Mouse (Mus musculus) E14TG2a.4 (cell line): ENCODE data around the gene Adamtsl1.

Experiments used
- H3K27me3 ChIP-seq: 2 replicates; pipeline ENCODE4 v1.6.1; 2014; ENCODE audit warnings: low read length, control low read depth; ENCODE audit not compliant: insufficient read depth
- H3K36me3 ChIP-seq: 2 replicates; pipeline ENCODE4 v1.6.1; 2014; ENCODE audit warnings: low read length, control low read depth; ENCODE audit not compliant: insufficient read depth
- H3K4me1 ChIP-seq: replicated peaks from 2 replicates; pipeline ENCODE4 v1.6.1; 2014; ENCODE audit warnings: low read depth, low read length, control low read depth
- H3K4me3 ChIP-seq: replicated peaks from 2 replicates; pipeline ENCODE4 v1.5.1; 2014; ENCODE audit warnings: mild to moderate bottlenecking, low read length
- H3K9me3 ChIP-seq: 2 replicates; pipeline ENCODE4 v1.6.1; 2014; ENCODE audit warnings: low read length, control low read depth
- CTCF ChIP-seq: conservative IDR thresholded peaks from 2 replicates; pipeline ENCODE4 v1.5.1; 2014; ENCODE audit warnings: low read length
- NANOG ChIP-seq: IDR thresholded peaks from 2 replicates; pipeline ENCODE4 v1.6.1; 2014; ENCODE audit warnings: borderline replicate concordance, low read length, mixed read lengths
- POU5F1 ChIP-seq: IDR thresholded peaks from 2 replicates; pipeline ENCODE4 v1.6.1; 2014; ENCODE audit warnings: low read length, borderline replicate concordance

Adamtsl1 gene

DNA sequence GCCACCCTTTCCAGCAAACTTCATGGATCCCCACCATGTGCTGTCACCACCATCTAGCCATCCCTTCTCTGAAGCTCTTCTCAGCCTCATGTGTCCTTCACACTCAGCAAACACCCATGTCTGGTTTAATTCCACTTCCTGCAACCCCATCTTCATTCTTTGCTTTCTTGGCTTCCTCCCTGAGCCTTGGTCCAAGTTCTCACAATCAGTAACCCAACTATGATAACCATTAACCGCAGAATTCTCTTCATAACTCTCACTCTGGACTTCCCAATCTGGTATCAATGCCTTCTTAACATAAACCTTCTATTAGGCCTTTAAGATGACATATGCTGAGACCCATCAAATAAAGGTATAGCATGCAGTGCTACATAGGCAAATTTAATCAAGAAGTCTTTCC, 815.5 kb downstream of the Adamtsl1 start:
- H3K9me3 ChIP-seq: no peaks in the 10 kb centered on the region
- no peaks in the 10 kb centered on the region for H3K27me3 ChIP-seq
- TF ChIP-seq NANOG (no peak), CTCF (no peak), POU5F1 (no peak)
- no peaks in the 10 kb centered on the region for H3K4me1 ChIP-seq
- H3K36me3 ChIP-seq: no peaks in the 10 kb centered on the region
- no peak overlapping the region for H3K4me3 ChIP-seq

- no peak overlapping the region for H3K4me3 ChIP-seq
- H3K9me3 ChIP-seq: no peaks in the 10 kb centered on the region
- TF ChIP-seq CTCF (no peak), NANOG (no peak), POU5F1 (no peak)
- H3K36me3 ChIP-seq: no peaks in the 10 kb centered on the region
- H3K27me3 ChIP-seq: peaks cover under 1% of the 10 kb centered on the region; the same call in 1 of the 2 replicates
- peaks cover 3% of the 10 kb centered on the region; the same call in 1 of the 2 replicates for H3K4me1 ChIP-seq
Measured at GRCm38 (mm10) chr4:86335861-86336415, 822.0 kb downstream of the Adamtsl1 start.

GRCm38 (mm10) chr4:86337216-86337765, 823.3 kb downstream of the Adamtsl1 start:
- Histone ChIP-seq H3K4me1 (peaks cover 10% of the 10 kb centered on the region; the same call in 1 of the 2 replicates), H3K4me3 (no peak overlapping the region), H3K9me3 (no peaks in the 10 kb centered on the region), H3K27me3 (peaks cover 12% of the 10 kb centered on the region), H3K36me3 (no peaks in the 10 kb centered on the region)
- TF ChIP-seq NANOG: no peak

GRCm38 (mm10) chr4:86349341-86349740, 835.4 kb downstream of the Adamtsl1 start:
- no peaks in the 10 kb centered on the region for H3K4me1 ChIP-seq
- no peak overlapping the region for H3K4me3 ChIP-seq
- no peaks in the 10 kb centered on the region for H3K27me3 ChIP-seq
- TF ChIP-seq CTCF (no peak), NANOG (peak; percentile 21; the same call in 1 of the 2 replicates)
- no peaks in the 10 kb centered on the region for H3K9me3 ChIP-seq
- H3K36me3 ChIP-seq: no peaks in the 10 kb centered on the region

- Histone ChIP-seq H3K4me3 (no peak overlapping the region), H3K9me3 (no peaks in the 10 kb centered on the region), H3K36me3 (no peaks in the 10 kb centered on the region), H3K27me3 (no peaks in the 10 kb centered on the region), H3K4me1 (no peaks in the 10 kb centered on the region)
- TF ChIP-seq CTCF (no peak), POU5F1 (no peak), NANOG (no peak)
Measured at GRCm38 (mm10) chr4:86352121-86352520, 838.1 kb downstream of the Adamtsl1 start.

GRCm38 (mm10) chr4:86353550-86353949, 839.6 kb downstream of the Adamtsl1 start:
- no peak for TF ChIP-seq CTCF
- no peaks in the 10 kb centered on the region for H3K9me3 ChIP-seq

DNA sequence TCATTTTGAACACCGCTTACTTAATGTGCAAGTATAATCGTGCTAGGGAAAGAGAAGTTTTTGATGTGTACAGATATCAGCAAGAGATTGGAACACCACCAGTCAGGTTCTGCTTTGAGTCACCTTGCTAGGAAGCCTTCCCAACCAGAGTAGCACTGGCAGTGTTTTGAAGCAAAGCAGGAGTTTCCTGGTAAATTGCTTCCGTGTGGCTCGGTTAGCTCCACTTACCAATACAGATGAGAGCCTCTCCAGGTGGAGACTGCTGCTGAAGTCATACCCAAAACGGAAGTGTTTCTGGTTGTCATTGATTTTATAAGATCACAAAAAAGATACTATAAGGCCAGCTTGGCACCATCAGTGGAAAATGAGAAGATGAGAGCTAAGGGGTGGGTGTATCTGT, 845.4 kb downstream of the Adamtsl1 start:
- no peak for TF ChIP-seq POU5F1
- no peak for TF ChIP-seq CTCF
- no peak for TF ChIP-seq NANOG

More at GRCm38 (mm10) chr4:86353550-86353949, 839.6 kb downstream of the Adamtsl1 start:
- H3K4me1 ChIP-seq: no peaks in the 10 kb centered on the region
- no peak overlapping the region for H3K4me3 ChIP-seq
- H3K27me3 ChIP-seq: no peaks in the 10 kb centered on the region
- H3K36me3 ChIP-seq: no peaks in the 10 kb centered on the region

GRCm38 (mm10) chr4:86369055-86369454, 855.1 kb downstream of the Adamtsl1 start:
- H3K9me3 ChIP-seq: no peaks in the 10 kb centered on the region
- H3K4me1 ChIP-seq: no peaks in the 10 kb centered on the region
- no peaks in the 10 kb centered on the region for H3K36me3 ChIP-seq
- no peaks in the 10 kb centered on the region for H3K27me3 ChIP-seq
- TF ChIP-seq NANOG (no peak), POU5F1 (no peak), CTCF (no peak)
- no peak overlapping the region for H3K4me3 ChIP-seq

More for the DNA sequence above, 845.4 kb downstream of the Adamtsl1 start:
- Histone ChIP-seq H3K36me3 (no peaks in the 10 kb centered on the region), H3K27me3 (no peaks in the 10 kb centered on the region), H3K4me3 (no peak overlapping the region), H3K4me1 (no peaks in the 10 kb centered on the region), H3K9me3 (no peaks in the 10 kb centered on the region)

GRCm38 (mm10) chr4:86373166-86373565, 859.2 kb downstream of the Adamtsl1 start:
- H3K4me1 ChIP-seq: no peaks in the 10 kb centered on the region
- H3K9me3 ChIP-seq: no peaks in the 10 kb centered on the region
- no peak for TF ChIP-seq CTCF
- no peak for TF ChIP-seq POU5F1
- TF ChIP-seq NANOG: no peak
- H3K27me3 ChIP-seq: no peaks in the 10 kb centered on the region
- no peaks in the 10 kb centered on the region for H3K36me3 ChIP-seq
- no peak overlapping the region for H3K4me3 ChIP-seq
